Mouse (Mus musculus) midbrain, embryonic 13.5 days (tissue): ENCODE results near the gene Slc7a4. TPM values are rescaled to one million over a fixed set of nuclear protein-coding genes. Genes with fewer than 3 reads are reported as not detected.

Experiments used
- ATAC-seq: fragments of 200-750 bp; cut with Nextera tagmentation; 2 replicates; pipeline ENCODE4 v1.8.0; 2017; ENCODE audit warnings: mild to moderate bottlenecking, moderate TSS enrichment, moderate library complexity
- H3K27ac ChIP-seq: fragments of 300-500 bp; sonication (generic); 2 replicates; pipeline ENCODE4 v1.5.1; 2015; ENCODE audit warnings: inconsistent platforms, mild to moderate bottlenecking, moderate library complexity
- H3K27me3 ChIP-seq: fragments of 300-500 bp; sonication (generic); 2 replicates; pipeline ENCODE4 v1.6.1; 2015; ENCODE audit warnings: mild to moderate bottlenecking, inconsistent platforms
- H3K36me3 ChIP-seq: fragments of 300-500 bp; sonication (generic); 2 replicates; pipeline ENCODE4 v1.6.1; 2015; ENCODE audit warnings: mild to moderate bottlenecking, inconsistent platforms
- H3K4me1 ChIP-seq: fragments of 300-500 bp; sonication (generic); replicated peaks from 2 replicates; pipeline ENCODE4 v1.6.1; 2015; ENCODE audit warnings: inconsistent platforms
- H3K4me2 ChIP-seq: fragments of 300-500 bp; sonication (generic); replicated peaks from 2 replicates; pipeline ENCODE4 v1.6.1; 2015; ENCODE audit warnings: moderate library complexity, mild to moderate bottlenecking, inconsistent platforms
- H3K4me3 ChIP-seq: fragments of 300-500 bp; sonication (generic); replicated peaks from 2 replicates; pipeline ENCODE4 v1.5.1; 2015; ENCODE audit warnings: mild to moderate bottlenecking, inconsistent platforms
- H3K9ac ChIP-seq: fragments of 300-500 bp; sonication (generic); replicated peaks from 2 replicates; pipeline ENCODE4 v1.6.1; 2015; ENCODE audit warnings: mild to moderate bottlenecking, inconsistent platforms
- H3K9me3 ChIP-seq: fragments of 300-500 bp; sonication (generic); 2 replicates; pipeline ENCODE4 v1.6.1; 2016; ENCODE audit warnings: mild to moderate bottlenecking, inconsistent platforms
- WGBS: fragments of 180-500 bp; shearing (Covaris S2); methylation state at CpG from one replicate; pipeline ENCODE4 v1.1.7; 2015; 5-methylcytosine and 5-hydroxymethylcytosine counted together
- polyA plus RNA-seq: library from polyadenylated mRNA; unstranded; fragments of >200 nt; fragmentation: Nextera tagmentation; extraction: Ambion mirVana; gene quantifications from 2 replicates; pipeline ENCODE4 v1.2.1, GENCODE M21; 2015

Slc7a4 gene
- polyA plus RNA-seq, 1 experiment from 2014 or later: 13.8 TPM

DNA sequence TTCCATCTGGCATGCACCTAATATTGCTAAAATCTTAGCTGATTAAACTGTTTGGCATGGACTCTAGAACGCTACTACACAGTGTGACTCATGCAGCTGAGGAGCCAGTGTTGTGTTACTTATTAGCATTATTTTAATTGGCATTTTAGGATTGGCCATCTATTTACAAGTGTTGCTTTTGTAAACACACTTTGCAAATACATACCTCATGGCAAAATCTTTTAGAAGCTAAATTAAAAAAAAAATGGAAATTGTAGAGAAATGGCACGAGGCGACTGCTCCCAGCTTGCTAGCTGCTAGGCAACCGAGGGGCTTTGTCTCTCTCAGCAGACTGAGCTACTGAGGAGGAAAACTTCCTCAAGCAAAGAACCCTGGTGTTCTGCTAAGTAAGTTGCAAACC, 21.9 kb upstream of the Slc7a4 start:
- H3K27ac ChIP-seq: no peak overlapping the region
- no peak for ATAC-seq
- 61% methylated on average over 4 of the region's 4 CpGs for WGBS

DNA sequence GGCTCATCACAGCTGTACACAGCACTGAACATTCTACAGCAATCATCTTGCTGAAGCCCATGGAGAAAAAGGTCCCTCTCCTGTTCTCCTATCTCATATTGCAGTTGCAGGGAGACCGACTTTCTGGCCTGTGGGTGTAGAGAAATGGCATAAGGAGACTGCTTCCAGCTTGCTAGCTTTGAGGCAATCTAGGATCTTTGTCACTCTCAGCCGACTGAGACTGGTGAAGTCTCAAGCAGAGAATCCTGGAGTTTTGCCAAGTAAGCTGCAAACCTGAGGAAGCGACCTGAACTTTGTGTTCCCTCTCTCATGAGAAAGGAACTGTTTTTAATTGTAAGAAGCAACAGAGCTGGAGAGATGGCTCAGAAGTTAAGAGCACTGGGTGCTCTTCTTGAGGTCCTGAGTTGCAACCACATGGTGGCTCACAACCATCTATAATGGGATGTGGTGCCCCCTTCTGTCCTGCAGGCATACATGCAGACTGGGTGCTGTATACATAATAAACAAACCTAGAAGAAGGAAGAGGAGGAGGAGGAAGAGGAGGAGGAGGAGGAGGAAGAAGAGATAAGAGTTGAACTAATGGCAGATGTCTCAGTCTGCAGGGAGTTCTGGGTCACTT, 18.0 kb upstream of the Slc7a4 start:
- H3K9ac ChIP-seq: no peak overlapping the region
- H3K27me3 ChIP-seq: no peaks in the 10 kb centered on the region
- no peak for ATAC-seq
- no peaks in the 10 kb centered on the region for H3K36me3 ChIP-seq
- 69% methylated on average over 3 of the region's 3 CpGs for WGBS
- no peak overlapping the region for H3K4me3 ChIP-seq
- H3K9me3 ChIP-seq: no peaks in the 10 kb centered on the region
- no peak overlapping the region for H3K4me2 ChIP-seq
- no peak overlapping the region for H3K27ac ChIP-seq
- H3K4me1 ChIP-seq: no peaks in the 10 kb centered on the region

More for the DNA sequence above, 21.9 kb upstream of the Slc7a4 start:
- H3K36me3 ChIP-seq: no peaks in the 10 kb centered on the region
- H3K4me1 ChIP-seq: no peaks in the 10 kb centered on the region
- H3K4me2 ChIP-seq: no peak overlapping the region
- no peaks in the 10 kb centered on the region for H3K9me3 ChIP-seq
- no peak overlapping the region for H3K9ac ChIP-seq
- no peak overlapping the region for H3K4me3 ChIP-seq
- no peaks in the 10 kb centered on the region for H3K27me3 ChIP-seq

DNA sequence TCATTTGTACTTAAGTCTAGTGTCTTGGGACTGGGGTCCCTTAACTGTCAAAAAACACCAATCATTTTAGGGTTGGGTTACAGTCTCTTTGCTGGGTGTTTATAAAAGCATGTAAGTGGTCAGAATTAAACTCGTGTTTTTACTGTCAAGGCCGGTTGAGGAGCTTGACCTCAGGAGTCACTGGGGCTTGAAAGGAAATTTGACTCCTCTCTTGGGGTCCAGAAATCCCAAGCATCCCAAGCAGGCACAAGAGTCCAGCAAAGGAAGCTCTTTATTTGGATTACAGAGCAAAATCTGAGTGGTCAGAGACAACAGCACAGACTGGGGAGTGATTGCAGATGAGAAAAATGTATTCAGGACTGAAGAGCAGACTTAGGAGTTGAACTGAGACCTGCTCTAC, 7.7 kb upstream of the Slc7a4 start:
- 50% methylated on average over 2 of the region's 2 CpGs for WGBS

DNA sequence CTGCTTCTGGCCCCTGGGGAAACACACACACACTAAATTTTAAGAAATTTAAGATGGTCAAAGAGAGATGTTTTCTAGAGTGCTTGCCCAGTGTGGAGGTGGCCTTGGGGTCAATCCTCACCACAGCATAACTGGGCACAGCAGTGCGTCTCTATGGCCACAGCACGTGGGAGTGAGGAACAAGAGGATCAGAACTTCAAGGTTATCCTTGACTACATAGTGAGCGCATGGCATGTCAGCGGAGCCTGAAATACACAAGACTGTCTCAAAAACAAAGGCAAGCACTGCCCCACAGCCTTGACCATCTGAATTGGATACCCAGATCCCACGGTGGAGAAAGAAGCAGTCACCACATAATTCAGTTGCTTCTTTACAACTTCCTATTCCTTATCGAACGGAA, 1.5 kb upstream of the Slc7a4 start:
- Histone ChIP-seq H3K4me3 (no peak overlapping the region), H3K4me1 (no peaks in the 10 kb centered on the region), H3K4me2 (no peak overlapping the region), H3K36me3 (no peaks in the 10 kb centered on the region), H3K9me3 (no peaks in the 10 kb centered on the region), H3K27ac (no peak overlapping the region), H3K27me3 (no peaks in the 10 kb centered on the region), H3K9ac (no peak overlapping the region)
- no peak for ATAC-seq
- WGBS: 80% methylated on average over 7 of the region's 7 CpGs

More for the DNA sequence above, 7.7 kb upstream of the Slc7a4 start:
- H3K27me3 ChIP-seq: no peaks in the 10 kb centered on the region
- no peaks in the 10 kb centered on the region for H3K4me1 ChIP-seq
- no peak overlapping the region for H3K9ac ChIP-seq
- no peak overlapping the region for H3K4me2 ChIP-seq
- H3K27ac ChIP-seq: no peak overlapping the region
- H3K36me3 ChIP-seq: no peaks in the 10 kb centered on the region
- no peak overlapping the region for H3K4me3 ChIP-seq
- no peaks in the 10 kb centered on the region for H3K9me3 ChIP-seq
- ATAC-seq: no peak

DNA sequence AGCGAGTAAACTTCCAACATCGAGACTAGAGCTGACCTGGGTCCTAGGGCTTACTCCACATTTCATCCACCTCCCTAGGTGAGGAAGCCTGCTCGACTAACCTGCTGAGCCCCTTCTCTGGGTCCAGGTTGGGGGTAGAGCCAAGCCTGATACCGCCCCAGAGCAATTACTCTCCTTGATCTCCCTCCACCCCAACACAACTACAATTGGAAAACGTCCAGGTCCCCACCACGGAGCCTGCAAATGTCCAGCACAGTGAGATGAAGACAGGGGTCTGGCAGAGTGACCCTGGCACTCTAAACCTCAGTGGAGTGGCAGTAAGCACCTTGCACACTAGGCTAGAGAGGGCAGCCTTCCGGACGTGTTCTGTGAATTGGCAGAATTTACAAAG, 6.2 kb downstream of the Slc7a4 start:
- ATAC-seq: no peak
- peak overlapping the region; percentile 79 for H3K9ac ChIP-seq
- H3K4me1 ChIP-seq: peaks cover 16% of the 10 kb centered on the region
- H3K4me3 ChIP-seq: peak overlapping the region; percentile 50
- WGBS: 16% methylated on average over 8 of the region's 8 CpGs
- H3K27ac ChIP-seq: no peak overlapping the region
- no peaks in the 10 kb centered on the region for H3K36me3 ChIP-seq
- peaks cover 45% of the 10 kb centered on the region for H3K27me3 ChIP-seq
- H3K4me2 ChIP-seq: peak overlapping the region; percentile 66
- no peaks in the 10 kb centered on the region for H3K9me3 ChIP-seq

DNA sequence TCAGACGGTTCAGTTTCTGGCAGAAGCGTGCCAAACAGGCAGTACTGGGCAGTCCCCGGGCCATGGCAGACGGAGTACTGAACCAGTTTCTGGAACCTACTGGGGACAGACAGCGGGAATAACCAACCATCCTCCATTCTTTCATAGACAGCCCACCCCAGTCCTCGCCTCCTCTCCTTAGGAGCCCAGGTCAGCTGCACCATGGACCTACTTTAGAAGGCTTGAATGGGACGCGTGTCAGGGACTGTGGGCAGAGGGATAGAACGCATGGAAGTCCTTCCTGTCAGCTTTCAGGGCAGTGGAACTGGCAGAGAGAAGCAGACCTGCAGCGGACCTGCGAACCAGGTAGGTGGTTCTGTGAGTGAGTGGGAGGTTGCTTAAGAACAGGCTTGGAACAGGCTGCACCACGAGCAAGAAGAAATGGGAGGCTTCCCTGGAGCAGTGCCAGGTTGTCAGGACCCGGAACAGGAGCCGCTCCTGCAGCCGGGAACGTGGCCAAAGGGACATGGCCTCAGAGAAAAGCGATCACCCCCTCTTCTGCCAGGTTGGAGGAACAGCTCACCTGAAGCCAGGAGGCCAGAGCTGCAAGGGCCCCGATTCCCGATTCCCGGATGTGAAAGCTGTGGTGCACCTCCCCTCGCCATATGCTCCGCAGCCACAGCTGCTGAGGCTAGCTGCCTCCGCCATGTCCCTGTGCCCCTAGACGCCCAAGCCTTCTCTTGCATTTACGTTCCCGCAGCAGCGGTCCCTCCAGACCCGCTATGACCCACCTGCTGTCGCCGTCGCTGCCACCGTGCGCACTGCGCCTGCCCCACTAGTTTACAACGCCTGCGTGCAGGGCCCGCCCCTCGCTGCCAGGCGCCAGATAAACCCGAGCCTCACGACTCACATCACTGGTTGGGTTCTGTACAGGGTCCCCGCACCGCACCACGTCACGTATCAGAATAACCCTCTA, 6.9 kb downstream of the Slc7a4 start:
- WGBS: 15% methylated on average over 45 of the region's 45 CpGs
- Histone ChIP-seq H3K27me3 (peaks cover 45% of the 10 kb centered on the region), H3K4me3 (peak overlapping the region; percentile 50), H3K9me3 (no peaks in the 10 kb centered on the region), H3K4me1 (peaks cover 16% of the 10 kb centered on the region), H3K9ac (peak overlapping the region; percentile 79), H3K4me2 (peak overlapping the region; percentile 66), H3K27ac (no peak overlapping the region), H3K36me3 (no peaks in the 10 kb centered on the region)
- ATAC-seq: peak; percentile 89

DNA sequence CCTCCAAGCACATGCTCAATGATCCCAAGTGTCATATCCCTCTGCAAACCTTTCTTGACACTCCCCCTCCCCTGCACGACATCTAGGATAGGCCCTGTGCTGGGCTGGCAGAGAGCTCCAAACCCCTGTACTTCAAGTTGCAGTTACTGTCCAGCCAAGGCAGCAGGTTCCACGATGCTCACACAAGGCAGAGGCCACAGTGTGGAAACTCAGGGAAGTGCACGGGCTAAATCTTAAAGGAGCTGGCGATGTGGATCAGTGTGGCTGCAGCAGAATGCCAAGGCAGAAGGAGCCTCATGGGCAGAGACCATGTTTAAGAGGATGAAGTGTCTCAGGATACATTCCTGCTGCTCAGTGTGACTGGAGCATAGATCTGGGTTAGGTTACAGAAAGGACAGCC, 16.8 kb downstream of the Slc7a4 start:
- peaks cover 21% of the 10 kb centered on the region for H3K27me3 ChIP-seq
- no peaks in the 10 kb centered on the region for H3K9me3 ChIP-seq
- no peak overlapping the region for H3K27ac ChIP-seq
- no peak overlapping the region for H3K9ac ChIP-seq
- H3K4me2 ChIP-seq: no peak overlapping the region
- WGBS: 31% methylated on average over 4 of the region's 4 CpGs
- peaks cover 13% of the 10 kb centered on the region for H3K4me1 ChIP-seq
- H3K36me3 ChIP-seq: no peaks in the 10 kb centered on the region
- H3K4me3 ChIP-seq: no peak overlapping the region
- ATAC-seq: no peak

DNA sequence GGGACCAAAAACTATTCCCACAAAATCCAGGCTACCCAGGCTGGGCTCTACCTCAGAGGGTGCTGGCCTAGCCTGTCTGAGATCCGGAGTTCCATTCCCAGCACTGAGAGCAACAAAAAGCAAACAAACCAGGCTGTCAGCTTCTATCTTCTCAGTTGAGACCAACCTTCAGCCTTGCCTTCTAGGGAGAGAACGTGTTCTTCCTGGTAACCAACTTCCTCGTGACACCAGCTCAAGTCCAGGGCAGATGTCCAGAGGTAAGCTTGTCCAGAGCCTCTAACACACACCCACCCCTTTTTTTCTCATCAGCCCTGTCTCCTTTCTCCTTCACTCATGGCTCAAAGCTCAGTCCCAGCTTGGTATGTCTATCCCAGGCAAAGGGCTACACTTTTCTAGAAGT, 18.2 kb downstream of the Slc7a4 start:
- ATAC-seq: no peak
- Histone ChIP-seq H3K4me2 (no peak overlapping the region), H3K36me3 (no peaks in the 10 kb centered on the region), H3K4me1 (peaks cover 21% of the 10 kb centered on the region), H3K4me3 (no peak overlapping the region), H3K9me3 (no peaks in the 10 kb centered on the region), H3K9ac (no peak overlapping the region), H3K27ac (no peak overlapping the region), H3K27me3 (peaks cover 33% of the 10 kb centered on the region)
- 71% methylated on average over 3 of the region's 3 CpGs for WGBS

DNA sequence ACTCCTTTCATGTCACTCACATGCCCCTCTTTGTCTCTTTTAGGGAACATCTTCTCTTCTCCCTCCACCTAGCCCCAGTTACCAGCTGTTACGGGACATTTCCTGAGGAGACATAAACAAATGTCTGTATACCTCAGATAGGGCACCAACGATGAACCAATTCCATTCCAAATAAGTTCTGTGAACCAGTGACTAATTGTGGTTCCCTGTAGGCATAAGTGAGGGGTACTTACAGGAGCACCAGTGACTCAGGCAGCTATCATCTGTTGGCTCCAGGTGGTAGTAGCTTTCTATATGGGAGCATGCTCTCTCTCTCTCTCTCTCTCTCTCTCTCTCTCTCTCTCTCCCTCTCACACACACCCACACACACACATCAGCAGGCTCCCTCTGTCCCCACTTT, 18.8 kb downstream of the Slc7a4 start:
- no peak for ATAC-seq
- H3K27ac ChIP-seq: no peak overlapping the region
- WGBS: 84% methylated on average over 2 of the region's 2 CpGs
- H3K4me3 ChIP-seq: no peak overlapping the region
- no peak overlapping the region for H3K4me2 ChIP-seq
- H3K27me3 ChIP-seq: peaks cover 34% of the 10 kb centered on the region
- peaks cover 23% of the 10 kb centered on the region for H3K4me1 ChIP-seq
- H3K9me3 ChIP-seq: no peaks in the 10 kb centered on the region
- no peak overlapping the region for H3K9ac ChIP-seq
- H3K36me3 ChIP-seq: no peaks in the 10 kb centered on the region

DNA sequence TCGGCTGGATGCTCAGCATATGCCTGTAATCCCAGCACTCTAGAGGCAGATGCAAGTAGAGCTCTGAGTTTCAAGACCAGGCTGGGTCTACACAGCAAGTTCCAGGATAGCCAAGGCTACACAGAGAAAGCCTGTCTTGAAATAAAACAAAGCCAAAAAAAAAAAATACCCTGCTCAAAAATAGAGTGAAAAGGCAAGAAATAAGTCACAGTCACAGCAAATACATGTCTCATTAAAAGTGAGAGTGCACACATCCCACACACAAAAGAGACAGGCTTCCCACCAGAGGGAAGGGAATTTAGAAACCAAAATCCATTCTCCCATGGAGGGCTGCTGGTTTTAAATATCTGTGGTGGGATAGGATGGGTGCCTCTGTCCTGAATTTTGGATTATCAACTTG, 19.4 kb downstream of the Slc7a4 start:
- H3K9me3 ChIP-seq: no peaks in the 10 kb centered on the region
- H3K9ac ChIP-seq: no peak overlapping the region
- H3K36me3 ChIP-seq: no peaks in the 10 kb centered on the region
- H3K4me1 ChIP-seq: peaks cover 30% of the 10 kb centered on the region
- no peak overlapping the region for H3K4me2 ChIP-seq
- ATAC-seq: no peak
- no peak overlapping the region for H3K4me3 ChIP-seq
- peaks cover 34% of the 10 kb centered on the region for H3K27me3 ChIP-seq
- H3K27ac ChIP-seq: no peak overlapping the region
- WGBS: 42% methylated on average over 1 of the region's 1 CpGs

DNA sequence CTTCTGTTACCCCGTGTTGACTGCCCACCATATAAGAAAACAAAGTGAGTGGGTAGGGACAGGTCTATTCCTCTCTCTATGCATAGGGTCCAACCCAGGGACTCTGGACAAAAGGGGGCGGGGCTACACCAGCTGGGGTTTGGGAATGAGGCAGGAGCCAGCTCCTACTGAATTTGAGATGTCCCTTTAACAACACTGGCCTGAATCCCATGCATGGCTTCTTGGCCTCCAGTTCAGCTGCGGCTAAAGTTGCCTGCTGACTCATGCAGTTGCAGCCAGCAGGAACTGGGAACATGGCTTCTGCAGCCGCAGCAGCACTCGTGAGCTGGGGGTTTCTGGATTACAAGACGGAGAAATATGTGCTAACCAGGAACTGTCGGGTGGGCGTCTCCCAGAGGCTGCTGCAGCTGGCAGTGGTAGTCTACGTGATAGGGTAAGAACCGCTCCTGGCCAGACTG, 21.2 kb downstream of the Slc7a4 start, which contains the start of gene P2rx6:
Gene P2rx6 (plus strand): TSS at position 135 of the 458 bp plus-strand sequence.
- Histone ChIP-seq H3K9ac (peak within 1 kb of the TSS; percentile 30; the same call in 1 of the 2 replicates), H3K27me3 (peaks cover 34% of the 10 kb centered on the region), H3K9me3 (no peaks in the 10 kb centered on the region), H3K4me1 (peaks cover 36% of the 10 kb centered on the region), H3K4me2 (peak within 1 kb of the TSS; percentile 47), H3K27ac (no peak within 1 kb of the TSS), H3K36me3 (no peaks in the 10 kb centered on the region), H3K4me3 (peak within 1 kb of the TSS; percentile 13)
- peak; percentile 53 for ATAC-seq
- 3% methylated on average over 10 of the region's 10 CpGs for WGBS

DNA sequence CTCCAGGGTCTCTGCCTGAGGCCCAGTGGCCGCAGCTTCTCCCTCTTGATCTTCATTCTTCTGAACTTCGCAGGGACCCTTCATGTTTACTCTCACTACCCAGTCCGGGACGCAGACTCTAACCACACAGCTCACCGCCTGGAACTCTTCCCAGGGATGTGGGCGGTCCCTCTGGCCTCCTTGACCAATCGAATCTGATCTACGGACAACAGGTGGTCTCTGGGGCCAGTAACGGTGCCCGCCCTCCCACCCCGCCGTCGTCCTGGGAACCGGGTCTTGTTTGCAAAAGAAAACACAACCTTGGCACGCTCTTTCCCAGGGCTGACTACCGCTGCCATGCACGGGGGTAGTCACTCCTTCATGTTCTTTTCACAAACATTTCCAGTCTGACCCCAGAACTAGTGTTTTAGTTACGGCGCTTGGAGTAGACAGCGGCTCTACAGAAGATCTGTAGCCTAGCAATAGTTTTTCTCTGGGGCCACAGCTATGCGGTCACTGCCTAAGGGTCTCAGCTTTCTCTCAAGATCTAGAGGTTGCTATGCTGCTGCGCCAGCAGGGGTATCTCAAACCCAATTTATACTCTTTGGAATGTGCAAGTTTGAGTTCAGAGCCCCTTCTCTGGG, 21.8 kb downstream of the Slc7a4 start, which contains the start of gene Lrrc74b:
Gene Lrrc74b (minus strand): TSS at position 120 of the 623 bp plus-strand sequence.
- Histone ChIP-seq H3K27me3 (peaks cover 34% of the 10 kb centered on the region), H3K27ac (no peak within 1 kb of the TSS), H3K4me1 (peaks cover 36% of the 10 kb centered on the region), H3K4me2 (peak within 1 kb of the TSS; percentile 47), H3K9me3 (no peaks in the 10 kb centered on the region), H3K36me3 (no peaks in the 10 kb centered on the region), H3K4me3 (peak within 1 kb of the TSS; percentile 13), H3K9ac (peak within 1 kb of the TSS; percentile 30; the same call in 1 of the 2 replicates)
- under 1% methylated on average over 22 of the region's 22 CpGs for WGBS
- ATAC-seq: peak; percentile 66
